Comparison of ENCODE assay signal across 26 mouse cellular contexts in the genomic region with DNA sequence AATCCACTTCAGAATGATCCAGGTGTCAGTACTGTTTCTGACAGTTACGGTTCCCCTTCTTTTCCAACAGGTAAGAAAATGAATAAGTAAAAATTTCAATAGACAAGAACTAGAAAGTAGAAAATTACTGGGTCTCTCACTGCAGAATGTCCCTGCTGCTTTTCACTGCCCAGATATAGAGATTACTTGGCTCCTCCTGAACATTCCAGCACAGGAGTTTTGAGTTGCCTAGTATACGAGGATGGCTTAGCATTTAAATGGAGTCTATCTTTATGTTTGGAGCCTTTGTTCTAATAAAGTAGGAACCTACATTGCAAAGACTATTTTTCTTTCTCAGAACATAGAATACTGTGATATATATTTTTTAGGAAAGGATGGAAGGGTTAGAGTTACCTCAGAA. TPM values are rescaled to one million over a fixed set of nuclear protein-coding genes. Genes with fewer than 3 reads are reported as not detected.
"Had no signal": no experiment of that assay in that cellular context is flagged by ENCODE, and none has a peak within 500 bp of the region (broad histone marks: within the 10 kb centered on the region; RNA-seq: fewer than 3 reads in every experiment).

No protein-coding gene starts in this region.

- H3K27ac ChIP-seq: midbrain, embryonic 10.5 days; midbrain, embryonic 15.5 days; neural tube, embryonic 13.5 days; neural tube, embryonic 15.5 days had no signal

- H3K4me2 ChIP-seq: lung, embryonic 14.5 days; midbrain, embryonic 15.5 days; neural tube, embryonic 13.5 days; neural tube, embryonic 15.5 days had no signal

- H3K4me3 ChIP-seq: midbrain, embryonic 10.5 days; midbrain, embryonic 15.5 days; myocyte; neural tube, embryonic 13.5 days; neural tube, embryonic 15.5 days had no signal

- H3K36me3 ChIP-seq: midbrain, embryonic 10.5 days; midbrain, embryonic 15.5 days; neural tube, embryonic 13.5 days; neural tube, embryonic 15.5 days had no signal

- H3K9ac ChIP-seq: lung, embryonic 14.5 days; midbrain, embryonic 15.5 days; neural tube, embryonic 13.5 days; neural tube, embryonic 15.5 days had no signal

- H3K27me3 ChIP-seq: midbrain, embryonic 15.5 days; neural tube, embryonic 13.5 days; neural tube, embryonic 15.5 days had no signal

- DNase-seq: lung, adult 18-20 months; lung, embryonic 14.5 days; lung, postnatal 10 days; lung, postnatal 4 days; retina, postnatal 1 day; right cerebral cortex, adult 18-20 months; right cerebral cortex, postnatal 25 days; right cerebral cortex, postnatal 4 days; spleen, adult 18-20 months; thymus, adult 18-20 months; thymus, postnatal 14 days; thymus, postnatal 36 days had no signal

- H3K4me1 ChIP-seq: midbrain, embryonic 10.5 days; midbrain, embryonic 15.5 days; neural tube, embryonic 13.5 days; neural tube, embryonic 15.5 days had no signal

- H3K9me3 ChIP-seq: midbrain, embryonic 15.5 days; neural tube, embryonic 13.5 days; neural tube, embryonic 15.5 days had no signal

- ATAC-seq: midbrain, embryonic 15.5 days had no signal

RNA-seq across cellular contexts. Expression of a gene that starts 3.8 kb away (rescaled TPM):
- total RNA-seq: megakaryocyte, adult 5-6 weeks; megakaryocyte-erythroid progenitor cell, adult 5-6 weeks had no signal
- polyA plus RNA-seq: liver, embryonic 16.5 days; lung, embryonic 14.5 days; lung, embryonic 16.5 days; midbrain, embryonic 10.5 days; midbrain, embryonic 15.5 days; myocyte; neural tube, embryonic 11.5 days; neural tube, embryonic 13.5 days; neural tube, embryonic 15.5 days; small intestine, adult 2 months; stomach, embryonic 14.5 days; stomach, embryonic 16.5 days; thymus, postnatal 0 days had no signal

RNA-seq across cellular contexts. Expression of a gene that starts 3.8 kb away (rescaled TPM):
- total RNA-seq: megakaryocyte, adult 5-6 weeks; megakaryocyte-erythroid progenitor cell, adult 5-6 weeks had no signal
- polyA plus RNA-seq: lung, embryonic 14.5 days; lung, embryonic 16.5 days; midbrain, embryonic 10.5 days; myocyte; neural tube, embryonic 11.5 days; small intestine, adult 2 months; stomach, embryonic 14.5 days; thymus, postnatal 0 days had no signal

RNA-seq across cellular contexts. Expression of a gene that starts 4.0 kb away (rescaled TPM):
- polyA plus RNA-seq: midbrain, embryonic 10.5 days; neural tube, embryonic 11.5 days had no signal

RNA-seq across cellular contexts. Expression of a gene that starts 17.2 kb away (rescaled TPM):
- total RNA-seq: megakaryocyte, adult 5-6 weeks; megakaryocyte-erythroid progenitor cell, adult 5-6 weeks had no signal
- polyA plus RNA-seq: lung, embryonic 14.5 days; lung, embryonic 16.5 days; midbrain, embryonic 10.5 days; midbrain, embryonic 15.5 days; myocyte; neural tube, embryonic 11.5 days; neural tube, embryonic 13.5 days; neural tube, embryonic 15.5 days; stomach, embryonic 14.5 days; stomach, embryonic 16.5 days; thymus, postnatal 0 days had no signal

RNA-seq across cellular contexts. Expression of a gene that starts 37.7 kb away (rescaled TPM):
- total RNA-seq: megakaryocyte, adult 5-6 weeks; megakaryocyte-erythroid progenitor cell, adult 5-6 weeks had no signal
- polyA plus RNA-seq: liver, embryonic 16.5 days; lung, embryonic 14.5 days; lung, embryonic 16.5 days; midbrain, embryonic 10.5 days; midbrain, embryonic 15.5 days; myocyte; neural tube, embryonic 11.5 days; neural tube, embryonic 13.5 days; neural tube, embryonic 15.5 days; small intestine, adult 2 months; stomach, embryonic 14.5 days; stomach, embryonic 16.5 days; thymus, postnatal 0 days had no signal
